Mouse (Mus musculus): Measurements from ENCODE around the gene Zfp746.

DNA sequence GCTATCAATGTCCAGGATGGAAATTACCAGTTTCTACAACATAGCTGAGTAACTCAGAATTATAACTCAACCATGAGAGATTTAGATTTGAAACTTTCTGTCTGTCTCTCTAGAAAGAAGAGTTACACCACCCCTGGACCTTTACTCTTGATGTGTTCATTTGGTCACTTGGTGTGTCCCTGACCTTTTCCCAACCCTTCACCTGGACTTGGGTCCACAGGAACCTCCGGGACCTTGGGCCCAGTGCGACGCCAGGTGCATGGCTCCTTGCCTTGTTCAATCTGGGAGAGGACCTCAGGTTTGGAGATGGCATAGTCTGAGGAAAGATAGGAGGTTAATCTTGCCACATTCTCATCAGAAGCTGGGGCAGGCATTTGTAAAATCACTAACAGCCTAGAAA is 4.4 kb downstream of the Zfp746 start:
- no peak for TF ChIP-seq CTCF (IDR thresholded peaks at IDR 0.05; ENCODE audit: control insufficient read depth, insufficient read depth, insufficient replicate concordance, low read depth, low read length)
- TF ChIP-seq POLR2A (IDR thresholded peaks at IDR 0.05; ENCODE audit: control insufficient read depth, low read depth, low read length), result no peak
